Comparison of ENCODE assay signal across 17 mouse cellular contexts in the genomic region with DNA sequence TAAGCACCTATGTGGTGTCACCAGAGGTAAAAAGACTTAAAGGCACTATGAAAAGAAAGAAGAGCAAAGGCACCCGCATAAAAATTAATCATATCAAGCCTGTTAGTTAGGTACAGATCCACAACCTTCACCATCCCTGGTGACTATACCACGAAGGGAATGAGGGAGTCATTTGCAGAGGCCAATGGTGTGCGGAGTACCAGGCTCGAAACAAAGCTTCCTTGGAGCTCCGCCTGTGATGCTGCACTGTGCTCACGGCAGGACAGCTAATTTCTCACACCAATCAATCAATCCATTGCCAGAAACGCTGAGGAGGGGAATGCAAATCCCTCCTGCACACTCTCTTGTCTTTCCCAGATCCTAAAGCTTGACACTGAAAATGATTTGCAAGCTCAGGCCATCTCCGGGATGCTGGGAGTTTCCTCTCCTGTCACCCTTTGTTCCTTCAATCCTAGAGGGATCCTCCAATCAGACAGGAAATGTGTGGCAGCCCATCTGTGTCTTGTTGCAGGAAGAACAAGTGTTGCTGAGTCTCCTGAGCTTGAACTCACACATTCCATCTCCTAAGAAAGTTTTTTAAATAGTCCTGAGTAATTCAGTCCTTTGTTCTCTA.
DNase-seq lines count a peak whose midpoint lies in the region; TF ChIP-seq lines count a peak whose summit lies in the region.
"Had no signal": no experiment of that assay in that cellular context is flagged by ENCODE, and none has a peak within 500 bp of the region (broad histone marks: within the 10 kb centered on the region; RNA-seq: fewer than 3 reads in every experiment).

No protein-coding gene starts in this region.

- TF ChIP-seq CTCF in layer of hippocampus, adult 2 months (conservative IDR thresholded peaks at IDR 0.05), result no peak
- no peak for TF ChIP-seq CTCF in brain, embryonic 14.5 days (IDR thresholded peaks at IDR 0.05; ENCODE audit: borderline replicate concordance, extremely low read depth, insufficient read depth, insufficient read length)

- peak overlapping the region; percentile 79 for H3K27ac ChIP-seq in layer of hippocampus, adult 2 months
- H3K27ac ChIP-seq: gastrocnemius, adult 2 months; lung, embryonic 15.5 days; neural tube, embryonic 13.5 days had no signal

- DNase-seq in embryo, embryonic 10 days (ENCODE audit: low spot score), result peak; percentile 14
- DNase-seq in embryo, embryonic 9.5 days (ENCODE audit: extremely low spot score), result no peak
- DNase-seq in layer of hippocampus, adult 2 months (ENCODE audit: low spot score in 2 of 2), result no peak
- no peak for DNase-seq in layer of hippocampus, postnatal 25 days (ENCODE audit: extremely low spot score in 1 of 2, low spot score in 1 of 2)
- peak; percentile 36 for DNase-seq in brain, embryonic 14.5 days (ENCODE audit: low read depth)
- DNase-seq in kidney, postnatal 14 days, result peak; percentile 46
- no peak for DNase-seq in thymus, postnatal 36 days
- DNase-seq in urinary bladder, postnatal 10 days (ENCODE audit: low spot score), result no peak
- DNase-seq: adrenal gland, postnatal 10 days; cerebellum, adult 11-12 months; forebrain, postnatal 0 days; gastrocnemius, adult 2 months; heart, adult 18-20 months; layer of hippocampus, postnatal 36 days; right cerebral cortex, postnatal 14 days had no signal

- no peak for TF ChIP-seq POLR2A in brain, embryonic 14.5 days (IDR thresholded peaks at IDR 0.05; ENCODE audit: borderline replicate concordance, extremely low read depth, insufficient read depth, insufficient read length, poor library complexity, severe bottlenecking)

- H3K4me3 ChIP-seq in layer of hippocampus, adult 2 months, result no peak overlapping the region
- H3K4me3 ChIP-seq: gastrocnemius, adult 2 months; lung, embryonic 15.5 days; neural tube, embryonic 13.5 days had no signal

Comparison
In these comparisons a context has a peak if more than half of its experiments do, and no peak if none do; other contexts are left out.
1. DNase-seq: peak in embryo, embryonic 10 days (single experiment), brain, embryonic 14.5 days (single experiment) and kidney, postnatal 14 days (single experiment); none in embryo, embryonic 9.5 days (single experiment), layer of hippocampus, adult 2 months (0 of 2), layer of hippocampus, postnatal 25 days (0 of 2), thymus, postnatal 36 days (0 of 2) and urinary bladder, postnatal 10 days (single experiment).